Mouse (Mus musculus) liver, embryonic 11.5 days (tissue): ENCODE results near the gene Eif5a2. TPM values are rescaled to one million over a fixed set of nuclear protein-coding genes. Genes with fewer than 3 reads are reported as not detected.
A peak's percentile ranks its signal among the peaks of the same experiment; 100 is the strongest.

Source experiments
- ATAC-seq: fragments of 200-750 bp; cut with Nextera tagmentation; replicated peaks from 2 replicates; pipeline ENCODE4 v1.8.0; 2017; ENCODE audit warnings: moderate number of reproducible peaks, mild to moderate bottlenecking, moderate TSS enrichment, moderate library complexity; ENCODE audit not compliant: low FRiP score
- DNase-seq: peaks from one replicate; pipeline ENCODE4 v3.0.0-alpha.2; 2017; ENCODE audit warnings: low spot score
- H3K27ac ChIP-seq: fragments of 300-500 bp; sonication (generic); 2 replicates; pipeline ENCODE4 v1.5.1; 2014; ENCODE audit warnings: mild to moderate bottlenecking, low read depth, low read length, control low read depth
- H3K27me3 ChIP-seq: fragments of 300-500 bp; sonication (generic); replicated peaks from 2 replicates; pipeline ENCODE4 v1.6.1; 2014; ENCODE audit warnings: low read length, mixed read lengths; ENCODE audit not compliant: control insufficient read depth, insufficient read depth
- H3K36me3 ChIP-seq: fragments of 300-500 bp; sonication (generic); 2 replicates; pipeline ENCODE4 v1.6.1; 2014; ENCODE audit warnings: mild to moderate bottlenecking, low read length, moderate library complexity, mixed read lengths; ENCODE audit not compliant: control insufficient read depth, insufficient read depth
- H3K4me1 ChIP-seq: fragments of 300-500 bp; sonication (generic); replicated peaks from 2 replicates; pipeline ENCODE4 v1.6.1; 2014; ENCODE audit warnings: low read length, mixed read lengths; ENCODE audit not compliant: control insufficient read depth, insufficient read depth
- H3K4me2 ChIP-seq: fragments of 300-500 bp; sonication (generic); 2 replicates; pipeline ENCODE4 v1.6.1; 2014; ENCODE audit warnings: mild to moderate bottlenecking, control low read depth, moderate library complexity
- H3K4me3 ChIP-seq: fragments of 300-500 bp; sonication (generic); 2 replicates; pipeline ENCODE4 v1.5.1; 2014; ENCODE audit warnings: low read depth, low read length, control low read depth
- H3K9ac ChIP-seq: fragments of 300-500 bp; sonication (generic); 2 replicates; pipeline ENCODE4 v1.6.1; 2014; ENCODE audit warnings: low read depth, low read length, control low read depth
- H3K9me3 ChIP-seq: fragments of 300-500 bp; sonication (generic); 2 replicates; pipeline ENCODE4 v1.6.1; 2016; ENCODE audit warnings: low read length, inconsistent platforms, mixed read lengths; ENCODE audit not compliant: control insufficient read depth
- WGBS: fragments of 180-500 bp; shearing (Covaris S2); extraction: QIAGEN DNeasy Blood & Tissue Kit; methylation state at CpG from one replicate; pipeline ENCODE4 v1.1.7; 2014; 5-methylcytosine and 5-hydroxymethylcytosine counted together
- polyA plus RNA-seq: library from polyadenylated mRNA; unstranded; fragments of >200 nt; fragmentation: Nextera tagmentation; extraction: Ambion mirVana; gene quantifications from 2 replicates; pipeline ENCODE4 v1.2.1, GENCODE M21; 2014

Gene Eif5a2
- polyA plus RNA-seq, 1 experiment from 2014 or later, result 9.5 TPM

GRCm38 (mm10) chr3:28781848-28782247, 772 bp downstream of the Eif5a2 start:
- H3K4me3 ChIP-seq, result peak overlapping the region; percentile 80
- H3K27me3 ChIP-seq, result no peaks in the 10 kb centered on the region
- no peaks in the 10 kb centered on the region for H3K36me3 ChIP-seq
- peaks cover 13% of the 10 kb centered on the region for H3K4me1 ChIP-seq
- DNase-seq, result no peak
- whole genome bisulfite sequencing, result 29% methylated on average over 14 of the region's 14 CpGs
- H3K4me2 ChIP-seq, result peak overlapping the region; percentile 98
- H3K9ac ChIP-seq, result peak overlapping the region; percentile 65
- no peaks in the 10 kb centered on the region for H3K9me3 ChIP-seq
- ATAC-seq, result no peak
- H3K27ac ChIP-seq, result no peak overlapping the region

DNA sequence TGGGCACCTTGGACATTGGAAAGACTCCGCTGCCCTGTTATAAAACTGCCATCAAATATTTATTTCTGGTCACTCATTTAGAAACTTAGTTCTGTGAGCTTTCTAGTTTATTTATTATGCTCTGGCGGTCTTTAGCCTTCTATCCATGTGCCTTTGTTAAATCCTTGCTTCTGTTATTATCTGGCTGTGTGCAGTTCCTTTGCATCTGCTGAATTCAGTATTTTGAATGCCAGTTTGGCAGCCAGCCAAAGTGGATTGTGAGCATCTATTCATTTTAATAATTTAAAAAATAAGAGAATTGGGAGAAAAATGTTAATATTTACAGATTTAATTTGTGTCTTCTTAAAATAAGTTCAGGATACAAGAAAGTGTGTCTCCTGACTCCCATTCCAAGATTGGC, 3.1 kb downstream of the Eif5a2 start:
- H3K4me2 ChIP-seq, result no peak overlapping the region
- H3K4me1 ChIP-seq, result peaks cover 7% of the 10 kb centered on the region
- H3K4me3 ChIP-seq, result no peak overlapping the region
- H3K9me3 ChIP-seq, result no peaks in the 10 kb centered on the region
- WGBS, result 90% methylated on average over 2 of the region's 2 CpGs
- H3K9ac ChIP-seq, result no peak overlapping the region
- no peaks in the 10 kb centered on the region for H3K27me3 ChIP-seq
- no peak overlapping the region for H3K27ac ChIP-seq
- DNase-seq, result no peak
- H3K36me3 ChIP-seq, result no peaks in the 10 kb centered on the region
- no peak for ATAC-seq

- Histone ChIP-seq H3K27ac (no peak overlapping the region), H3K9ac (no peak overlapping the region), H3K36me3 (no peaks in the 10 kb centered on the region), H3K9me3 (no peaks in the 10 kb centered on the region), H3K4me3 (no peak overlapping the region), H3K4me1 (no peaks in the 10 kb centered on the region), H3K4me2 (no peak overlapping the region), H3K27me3 (no peaks in the 10 kb centered on the region)
- 72% methylated on average over 7 of the region's 7 CpGs for WGBS
- ATAC-seq, result no peak
- DNase-seq, result no peak
Observed at GRCm38 (mm10) chr3:28794835-28795234, 13.8 kb downstream of the Eif5a2 start.

- peak; percentile 99 for ATAC-seq
- under 1% methylated on average over 72 of the region's 72 CpGs for WGBS
Observed at GRCm38 (mm10) chr3:28805301-28806097, 24.4 kb downstream of the Eif5a2 start, which contains the start of gene Rpl22l1. Gene Rpl22l1, plus strand, starts transcription at chr3:28805436.

GRCm38 (mm10) chr3:28808039-28808643, 27.1 kb downstream of the Eif5a2 start:
- no peak overlapping the region for H3K4me3 ChIP-seq
- H3K9ac ChIP-seq, result no peak overlapping the region
- H3K4me1 ChIP-seq, result peaks cover 3% of the 10 kb centered on the region; the same call in 1 of the 2 replicates
- H3K27ac ChIP-seq, result no peak overlapping the region
- no peak overlapping the region for H3K4me2 ChIP-seq
- DNase-seq, result no peak
- H3K36me3 ChIP-seq, result peaks cover 6% of the 10 kb centered on the region; the same call in 1 of the 2 replicates
- no peaks in the 10 kb centered on the region for H3K27me3 ChIP-seq
- H3K9me3 ChIP-seq, result no peaks in the 10 kb centered on the region
- no peak for ATAC-seq
- 91% methylated on average over 4 of the region's 4 CpGs for WGBS

More at GRCm38 (mm10) chr3:28805301-28806097, 24.4 kb downstream of the Eif5a2 start, which contains the start of gene Rpl22l1:
- no peaks in the 10 kb centered on the region for H3K9me3 ChIP-seq
- H3K9ac ChIP-seq, result peak within 1 kb of the TSS; percentile 94
- peaks cover 6% of the 10 kb centered on the region; the same call in 1 of the 2 replicates for H3K36me3 ChIP-seq
- H3K4me3 ChIP-seq, result peak within 1 kb of the TSS; percentile 84
- peak within 1 kb of the TSS; percentile 85 for H3K27ac ChIP-seq
- peak; percentile 96 for DNase-seq
- peak within 1 kb of the TSS; percentile 80 for H3K4me2 ChIP-seq
- no peaks in the 10 kb centered on the region for H3K27me3 ChIP-seq
- peaks cover 3% of the 10 kb centered on the region; the same call in 1 of the 2 replicates for H3K4me1 ChIP-seq

DNA sequence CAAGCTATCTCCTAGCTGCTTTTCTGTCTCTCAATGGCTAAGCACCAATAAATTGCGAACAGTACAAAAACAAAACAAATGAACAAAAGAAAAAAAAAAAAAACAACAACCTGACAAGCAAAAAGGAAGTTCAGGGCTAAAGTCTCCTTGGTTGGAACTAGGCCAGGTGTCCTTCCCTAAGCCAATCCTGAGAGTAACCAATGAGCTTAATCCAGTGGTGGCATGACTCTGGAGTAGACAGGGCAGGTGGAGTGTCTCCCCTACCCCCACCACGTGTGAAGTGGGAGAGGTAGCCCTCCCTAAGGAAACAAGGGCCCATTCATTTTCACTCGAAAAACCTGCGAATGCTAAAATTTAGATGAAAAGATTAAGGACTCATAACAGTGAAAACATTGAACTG, 30.4 kb downstream of the Eif5a2 start:
- no peak overlapping the region for H3K9ac ChIP-seq
- no peak for DNase-seq
- no peaks in the 10 kb centered on the region for H3K9me3 ChIP-seq
- H3K27me3 ChIP-seq, result no peaks in the 10 kb centered on the region
- H3K4me3 ChIP-seq, result no peak overlapping the region
- H3K27ac ChIP-seq, result no peak overlapping the region
- no peak for ATAC-seq
- 0 out of 2 replicates have a peak, but pooled peaks cover 3% of the 10 kb centered on the region for H3K4me1 ChIP-seq
- H3K4me2 ChIP-seq, result no peak overlapping the region
- peaks cover 6% of the 10 kb centered on the region; the same call in 1 of the 2 replicates for H3K36me3 ChIP-seq
- WGBS, result 72% methylated on average over 4 of the region's 4 CpGs

DNA sequence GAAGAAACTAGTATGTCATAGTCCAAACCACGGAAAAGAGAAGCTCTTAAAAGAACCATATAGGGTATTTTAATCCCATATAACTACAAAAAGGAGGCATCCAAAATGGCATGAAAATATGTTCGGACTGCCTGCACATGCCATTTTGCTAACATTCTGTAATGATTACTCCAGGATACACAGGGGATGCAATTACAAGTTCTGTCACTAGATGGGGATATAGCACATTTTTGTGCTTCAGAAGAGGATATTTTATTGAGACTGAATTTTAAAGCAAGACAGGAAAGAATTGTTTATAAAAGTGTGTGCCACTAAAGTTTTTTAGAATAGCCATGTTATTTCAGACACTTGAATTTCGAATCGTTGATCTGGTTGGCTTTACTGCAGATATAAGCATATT, 33.3 kb downstream of the Eif5a2 start:
- ATAC-seq (no peak), DNase-seq (no peak)

DNA sequence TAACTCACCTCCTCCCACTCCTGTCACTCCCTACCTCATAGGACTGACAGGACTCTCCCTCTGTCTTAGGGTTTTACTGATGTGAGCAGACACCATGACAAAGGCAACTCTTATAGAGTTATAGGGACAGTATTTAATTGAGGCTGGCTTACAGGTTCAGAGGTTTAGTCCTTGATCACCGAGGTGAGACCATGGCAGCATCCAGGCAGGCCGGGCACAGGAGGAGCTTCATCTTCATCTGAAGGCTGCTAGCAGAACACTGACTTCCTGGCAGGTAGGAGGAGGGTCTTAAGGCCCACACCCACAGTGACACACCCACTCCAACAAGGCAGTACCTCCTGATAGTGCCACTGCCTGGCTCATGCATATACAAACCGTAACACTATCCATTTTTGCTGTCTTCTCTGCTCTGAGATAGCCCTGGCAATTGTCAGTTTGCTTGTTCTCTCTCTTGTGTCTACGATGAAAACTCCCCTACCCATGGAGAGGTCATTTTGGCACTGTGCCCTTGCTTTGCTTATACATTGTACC, 35.0 kb downstream of the Eif5a2 start:
- 70% methylated on average over 4 of the region's 4 CpGs for WGBS
- H3K36me3 ChIP-seq, result no peaks in the 10 kb centered on the region

More for the DNA sequence above, 33.3 kb downstream of the Eif5a2 start:
- no peaks in the 10 kb centered on the region for H3K4me1 ChIP-seq
- H3K9ac ChIP-seq, result no peak overlapping the region
- 9% methylated on average over 4 of the region's 4 CpGs for WGBS
- no peak overlapping the region for H3K4me3 ChIP-seq
- no peaks in the 10 kb centered on the region for H3K9me3 ChIP-seq
- no peak overlapping the region for H3K4me2 ChIP-seq
- H3K27ac ChIP-seq, result no peak overlapping the region
- no peaks in the 10 kb centered on the region; the same call in 1 of the 2 replicates for H3K36me3 ChIP-seq
- no peaks in the 10 kb centered on the region for H3K27me3 ChIP-seq

More for the DNA sequence above, 35.0 kb downstream of the Eif5a2 start:
- no peaks in the 10 kb centered on the region for H3K27me3 ChIP-seq
- H3K9me3 ChIP-seq, result no peaks in the 10 kb centered on the region
- ATAC-seq (peak; percentile 61; the same call in 1 of the 2 replicates), DNase-seq (no peak)
- H3K9ac ChIP-seq, result no peak overlapping the region
- no peak overlapping the region for H3K27ac ChIP-seq
- no peak overlapping the region for H3K4me3 ChIP-seq
- no peak overlapping the region for H3K4me2 ChIP-seq
- no peaks in the 10 kb centered on the region for H3K4me1 ChIP-seq
